Mouse (Mus musculus): ENCODE results near the gene Atf5. TPM values are rescaled to one million over a fixed set of nuclear protein-coding genes. Genes with fewer than 3 reads are reported as not detected.

The Atf5 gene
- polyA plus RNA-seq, 1 experiment from 2014 or later = 3.1 TPM

DNA sequence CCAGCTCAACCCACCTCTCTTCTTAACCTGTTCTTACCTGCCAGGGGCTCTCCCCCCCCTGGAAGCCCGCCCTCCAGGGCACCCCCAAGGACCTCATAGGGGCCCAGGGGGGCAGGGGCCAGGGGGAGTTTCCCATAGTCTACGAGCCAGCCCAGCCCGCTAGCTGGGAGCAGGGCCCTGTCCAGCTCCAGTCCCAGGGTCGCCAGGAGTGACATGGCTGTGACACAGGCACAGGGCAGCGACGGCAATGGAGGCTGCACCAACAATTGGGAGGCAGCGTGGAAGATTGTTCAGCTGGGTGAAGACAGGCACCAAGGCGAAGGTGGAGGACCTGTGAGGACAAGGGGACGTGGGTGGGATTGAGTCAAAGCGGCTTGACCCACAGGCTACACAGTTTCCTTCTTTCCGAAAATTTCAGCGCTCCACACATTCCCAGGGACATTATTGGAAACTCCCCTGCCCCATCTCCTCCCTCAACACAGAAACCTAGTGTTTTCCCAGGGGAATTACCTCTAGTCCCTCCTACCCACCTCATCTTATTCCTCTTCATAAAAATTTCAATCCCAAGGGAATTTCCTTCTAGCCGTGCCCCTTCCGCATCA is 1.4 kb downstream of the Atf5 start:
- WGBS = 30% methylated on average over 14 of the region's 14 CpGs
- Histone ChIP-seq H3K9me3 (replicated peaks; ENCODE audit: control insufficient read depth, low read length) (no peaks in the 10 kb centered on the region), H3K27ac (replicated peaks; ENCODE audit: low read depth, low read length) (peak overlapping the region; percentile 35; the same call in 1 of the 2 replicates), H3K4me3 (ENCODE audit: low read depth, low read length) (peak overlapping the region; percentile 61), H3K4me2 (ENCODE audit: low read depth, low read length) (peak overlapping the region; percentile 43), H3K27me3 (ENCODE audit: control insufficient read depth, insufficient read depth, low read length) (no peaks in the 10 kb centered on the region), H3K4me1 (ENCODE audit: control insufficient read depth, insufficient read depth, low read length) (peaks cover 14% of the 10 kb centered on the region), H3K36me3 (replicated peaks; ENCODE audit: control insufficient read depth, insufficient read depth, low read depth, low read length) (no peaks in the 10 kb centered on the region), H3K9ac (replicated peaks; ENCODE audit: low read length) (peak overlapping the region; percentile 58)
- ATAC-seq (replicated peaks; ENCODE audit: insufficient number of reproducible peaks, low FRiP score, low TSS enrichment, low read depth) (peak; percentile 1; the same call in 1 of the 2 replicates), DNase-seq (ENCODE audit: low spot score) (no peak)

DNA sequence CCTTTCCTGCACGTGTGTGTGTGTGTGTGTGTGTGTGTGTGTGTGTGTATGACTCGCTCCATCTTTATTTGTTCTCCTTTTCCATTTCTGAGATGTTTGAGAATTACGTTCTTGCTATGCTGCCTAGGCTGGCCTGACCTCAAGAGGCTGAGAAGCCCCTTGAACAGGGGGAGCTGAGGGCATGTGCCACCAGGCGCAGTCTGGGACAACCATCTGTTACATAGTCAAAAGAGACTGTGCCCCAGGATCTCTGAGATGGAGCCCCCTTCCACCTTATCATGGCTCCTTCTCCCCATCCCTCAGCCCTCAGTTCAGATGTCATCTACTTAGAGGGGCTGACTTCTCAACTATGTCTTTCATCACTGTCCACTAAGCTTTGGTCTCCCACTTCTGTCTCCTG is 2.0 kb downstream of the Atf5 start:
- no peaks in the 10 kb centered on the region for H3K27me3 ChIP-seq (ENCODE audit: control insufficient read depth, insufficient read depth, low read length)
- no peak overlapping the region for H3K27ac ChIP-seq (replicated peaks; ENCODE audit: low read depth, low read length)
- H3K9ac ChIP-seq (replicated peaks; ENCODE audit: low read length) = no peak overlapping the region
- 98% methylated on average over 4 of the region's 4 CpGs for WGBS
- no peaks in the 10 kb centered on the region for H3K36me3 ChIP-seq (replicated peaks; ENCODE audit: control insufficient read depth, insufficient read depth, low read depth, low read length)
- no peak overlapping the region for H3K4me3 ChIP-seq (ENCODE audit: low read depth, low read length)
- no peaks in the 10 kb centered on the region for H3K9me3 ChIP-seq (replicated peaks; ENCODE audit: control insufficient read depth, low read length)
- ATAC-seq (replicated peaks; ENCODE audit: insufficient number of reproducible peaks, low FRiP score, low TSS enrichment, low read depth) (no peak), DNase-seq (ENCODE audit: low spot score) (no peak)
- H3K4me2 ChIP-seq (ENCODE audit: low read depth, low read length) = no peak overlapping the region; the same call in 1 of the 2 replicates
- peaks cover 14% of the 10 kb centered on the region for H3K4me1 ChIP-seq (ENCODE audit: control insufficient read depth, insufficient read depth, low read length)

- WGBS = 93% methylated on average over 3 of the region's 3 CpGs
- Histone ChIP-seq H3K4me1 (ENCODE audit: control insufficient read depth, insufficient read depth, low read length) (peaks cover 14% of the 10 kb centered on the region), H3K4me2 (ENCODE audit: low read depth, low read length) (no peak overlapping the region), H3K27me3 (ENCODE audit: control insufficient read depth, insufficient read depth, low read length) (no peaks in the 10 kb centered on the region), H3K9me3 (replicated peaks; ENCODE audit: control insufficient read depth, low read length) (no peaks in the 10 kb centered on the region), H3K27ac (replicated peaks; ENCODE audit: low read depth, low read length) (no peak overlapping the region), H3K9ac (replicated peaks; ENCODE audit: low read length) (no peak overlapping the region), H3K36me3 (replicated peaks; ENCODE audit: control insufficient read depth, insufficient read depth, low read depth, low read length) (no peaks in the 10 kb centered on the region), H3K4me3 (ENCODE audit: low read depth, low read length) (no peak overlapping the region)
- ATAC-seq (replicated peaks; ENCODE audit: insufficient number of reproducible peaks, low FRiP score, low TSS enrichment, low read depth) (no peak), DNase-seq (ENCODE audit: low spot score) (no peak)
Observed at GRCm38 (mm10) chr7:44813985-44814384, 2.5 kb downstream of the Atf5 start.

GRCm38 (mm10) chr7:44812651-44813325 is 3.7 kb downstream of the Atf5 start:
- ATAC-seq (replicated peaks; ENCODE audit: insufficient number of reproducible peaks, low FRiP score, low TSS enrichment, low read depth) = no peak
- H3K4me1 ChIP-seq (ENCODE audit: control insufficient read depth, insufficient read depth, low read length) = peaks cover 8% of the 10 kb centered on the region
- no peak for DNase-seq (ENCODE audit: low spot score)
- no peak overlapping the region for H3K9ac ChIP-seq (replicated peaks; ENCODE audit: low read length)
- no peak overlapping the region for H3K27ac ChIP-seq (replicated peaks; ENCODE audit: low read depth, low read length)
- H3K27me3 ChIP-seq (ENCODE audit: control insufficient read depth, insufficient read depth, low read length) = no peaks in the 10 kb centered on the region
- no peak overlapping the region for H3K4me3 ChIP-seq (ENCODE audit: low read depth, low read length)
- no peak overlapping the region for H3K4me2 ChIP-seq (ENCODE audit: low read depth, low read length)
- H3K9me3 ChIP-seq (replicated peaks; ENCODE audit: control insufficient read depth, low read length) = no peaks in the 10 kb centered on the region
- no peaks in the 10 kb centered on the region for H3K36me3 ChIP-seq (replicated peaks; ENCODE audit: control insufficient read depth, insufficient read depth, low read depth, low read length)
- 87% methylated on average over 20 of the region's 20 CpGs for WGBS

- H3K36me3 ChIP-seq (replicated peaks; ENCODE audit: control insufficient read depth, insufficient read depth, low read depth, low read length) = no peaks in the 10 kb centered on the region
- H3K27ac ChIP-seq (replicated peaks; ENCODE audit: low read depth, low read length) = no peak overlapping the region
- WGBS = 84% methylated on average over 7 of the region's 7 CpGs
- H3K9me3 ChIP-seq (replicated peaks; ENCODE audit: control insufficient read depth, low read length) = no peaks in the 10 kb centered on the region
- H3K4me2 ChIP-seq (ENCODE audit: low read depth, low read length) = no peak overlapping the region
- ATAC-seq (replicated peaks; ENCODE audit: insufficient number of reproducible peaks, low FRiP score, low TSS enrichment, low read depth) = no peak
- no peak overlapping the region for H3K4me3 ChIP-seq (ENCODE audit: low read depth, low read length)
- H3K4me1 ChIP-seq (ENCODE audit: control insufficient read depth, insufficient read depth, low read length) = peaks cover 4% of the 10 kb centered on the region; the same call in 1 of the 2 replicates
- no peak for DNase-seq (ENCODE audit: low spot score)
- H3K9ac ChIP-seq (replicated peaks; ENCODE audit: low read length) = no peak overlapping the region
- H3K27me3 ChIP-seq (ENCODE audit: control insufficient read depth, insufficient read depth, low read length) = no peaks in the 10 kb centered on the region
Observed at GRCm38 (mm10) chr7:44810819-44811557, 5.5 kb downstream of the Atf5 start.

GRCm38 (mm10) chr7:44810365-44810764 is 6.1 kb downstream of the Atf5 start:
- H3K4me1 ChIP-seq (ENCODE audit: control insufficient read depth, insufficient read depth, low read length) = peaks cover 4% of the 10 kb centered on the region; the same call in 1 of the 2 replicates
- ATAC-seq (replicated peaks; ENCODE audit: insufficient number of reproducible peaks, low FRiP score, low TSS enrichment, low read depth) = no peak
- H3K4me3 ChIP-seq (ENCODE audit: low read depth, low read length) = no peak overlapping the region
- no peaks in the 10 kb centered on the region for H3K36me3 ChIP-seq (replicated peaks; ENCODE audit: control insufficient read depth, insufficient read depth, low read depth, low read length)
- H3K9ac ChIP-seq (replicated peaks; ENCODE audit: low read length) = no peak overlapping the region
- H3K9me3 ChIP-seq (replicated peaks; ENCODE audit: control insufficient read depth, low read length) = no peaks in the 10 kb centered on the region
- no peak overlapping the region for H3K27ac ChIP-seq (replicated peaks; ENCODE audit: low read depth, low read length)
- H3K4me2 ChIP-seq (ENCODE audit: low read depth, low read length) = no peak overlapping the region
- WGBS = 76% methylated on average over 4 of the region's 4 CpGs
- no peaks in the 10 kb centered on the region for H3K27me3 ChIP-seq (ENCODE audit: control insufficient read depth, insufficient read depth, low read length)
- no peak for DNase-seq (ENCODE audit: low spot score)

DNA sequence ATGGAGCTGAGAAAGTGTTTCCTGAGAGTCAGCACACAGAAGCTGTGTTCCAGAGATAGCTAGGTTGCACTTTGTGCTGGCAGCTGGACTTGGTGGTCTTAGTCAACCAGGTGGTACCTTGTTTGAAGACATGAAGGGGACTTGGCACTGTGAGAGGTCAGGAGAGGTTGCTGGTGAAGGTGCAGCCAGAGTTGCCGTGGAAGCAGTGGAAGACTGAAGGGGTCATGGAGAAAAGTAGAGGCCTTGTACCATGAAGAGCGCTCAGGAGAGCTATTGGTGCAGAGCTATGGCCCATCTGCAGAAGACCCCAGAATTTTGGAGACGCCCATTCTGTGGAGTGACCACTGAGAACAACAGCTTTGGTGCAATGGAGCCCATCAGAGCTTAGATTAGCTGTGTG is 7.0 kb downstream of the Atf5 start:
- no peaks in the 10 kb centered on the region for H3K27me3 ChIP-seq (ENCODE audit: control insufficient read depth, insufficient read depth, low read length)
- no peak overlapping the region for H3K27ac ChIP-seq (replicated peaks; ENCODE audit: low read depth, low read length)
- 86% methylated on average over 3 of the region's 3 CpGs for WGBS
- no peaks in the 10 kb centered on the region for H3K4me1 ChIP-seq (ENCODE audit: control insufficient read depth, insufficient read depth, low read length)
- no peak for DNase-seq (ENCODE audit: low spot score)
- no peaks in the 10 kb centered on the region for H3K9me3 ChIP-seq (replicated peaks; ENCODE audit: control insufficient read depth, low read length)
- no peak for ATAC-seq (replicated peaks; ENCODE audit: insufficient number of reproducible peaks, low FRiP score, low TSS enrichment, low read depth)
- H3K4me3 ChIP-seq (ENCODE audit: low read depth, low read length) = no peak overlapping the region
- H3K4me2 ChIP-seq (ENCODE audit: low read depth, low read length) = no peak overlapping the region
- H3K9ac ChIP-seq (replicated peaks; ENCODE audit: low read length) = no peak overlapping the region
- no peaks in the 10 kb centered on the region for H3K36me3 ChIP-seq (replicated peaks; ENCODE audit: control insufficient read depth, insufficient read depth, low read depth, low read length)

DNA sequence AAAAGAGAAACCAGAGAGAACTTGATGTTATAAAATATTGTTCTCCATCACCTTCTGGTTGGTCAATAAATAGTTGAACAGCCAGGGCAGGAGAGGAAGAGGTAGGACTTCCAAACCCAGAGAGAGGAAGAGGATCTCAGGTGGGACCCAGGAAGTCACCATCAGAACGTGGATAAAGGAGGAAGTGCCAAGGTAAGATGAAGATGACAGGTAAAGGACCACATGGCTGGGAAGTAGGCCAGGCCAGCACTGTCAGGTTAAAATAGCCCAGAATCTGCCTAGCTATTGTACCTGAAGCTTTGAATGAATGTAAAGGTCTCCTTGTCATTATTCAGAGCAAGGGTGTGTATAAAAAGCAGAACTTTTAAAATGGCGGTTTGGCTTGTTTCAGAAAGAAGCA is 7.5 kb downstream of the Atf5 start:
- no peak overlapping the region for H3K9ac ChIP-seq (replicated peaks; ENCODE audit: low read length)
- no peaks in the 10 kb centered on the region for H3K4me1 ChIP-seq (ENCODE audit: control insufficient read depth, insufficient read depth, low read length)
- ATAC-seq (replicated peaks; ENCODE audit: insufficient number of reproducible peaks, low FRiP score, low TSS enrichment, low read depth) = no peak
- WGBS = 78% methylated on average over 2 of the region's 2 CpGs
- no peak overlapping the region for H3K4me3 ChIP-seq (ENCODE audit: low read depth, low read length)
- H3K36me3 ChIP-seq (replicated peaks; ENCODE audit: control insufficient read depth, insufficient read depth, low read depth, low read length) = no peaks in the 10 kb centered on the region
- H3K9me3 ChIP-seq (replicated peaks; ENCODE audit: control insufficient read depth, low read length) = no peaks in the 10 kb centered on the region
- no peaks in the 10 kb centered on the region for H3K27me3 ChIP-seq (ENCODE audit: control insufficient read depth, insufficient read depth, low read length)
- H3K27ac ChIP-seq (replicated peaks; ENCODE audit: low read depth, low read length) = no peak overlapping the region
- no peak for DNase-seq (ENCODE audit: low spot score)
- H3K4me2 ChIP-seq (ENCODE audit: low read depth, low read length) = no peak overlapping the region
